ENCODE assay signal across 8 mouse cellular contexts in genomic region chr13:4281471-4282412, GRCm38 (mm10). TPM values are rescaled to one million over a fixed set of nuclear protein-coding genes. Genes with fewer than 3 reads are reported as not detected.
A peak's percentile ranks its signal among the peaks of the same experiment; 100 is the strongest.
DNase-seq lines count a peak whose midpoint lies in the region; ATAC-seq lines count a peak whose summit lies in the region.
"Had no signal": no experiment of that assay in that cellular context is flagged by ENCODE, and none has a peak within 500 bp of the region (broad histone marks: within the 10 kb centered on the region; RNA-seq: fewer than 3 reads in every experiment).

No protein-coding gene starts in this region.

- peak; percentile 97 for ATAC-seq in granulocyte monocyte progenitor cell, adult 5-6 weeks (replicated peaks; ENCODE audit: poor library complexity, severe bottlenecking)
- peak; percentile 94 for ATAC-seq in megakaryocyte progenitor cell, adult 5-6 weeks (replicated peaks; ENCODE audit: poor library complexity)

- peak; percentile 50 for DNase-seq in testis, postnatal 10 days (ENCODE audit: low spot score)
- no peak for DNase-seq in testis, postnatal 14 days (ENCODE audit: low spot score)
- peak; percentile 42 for DNase-seq in adrenal gland, postnatal 14 days
- peak; percentile 61 for DNase-seq in kidney, postnatal 14 days
- DNase-seq in thymus, postnatal 4 days: peak; percentile 31
- DNase-seq: liver, embryonic 13.5 days had no signal

RNA-seq across cellular contexts. Expression of gene Akr1c12, which starts 2.5 kb away (rescaled TPM):
- 0.34 and 3.4 TPM in 2 replicates for total RNA-seq in adrenal gland, postnatal 14 days (2021)
- 0.66 and 3.5 TPM in 2 replicates for total RNA-seq in granulocyte monocyte progenitor cell, adult 5-6 weeks (2014; fragmentation: Nextera tagmentation)
- 1.3 and 1.9 TPM in 2 replicates for total RNA-seq in granulocyte monocyte progenitor cell, adult 5-6 weeks (2017)
- total RNA-seq in megakaryocyte progenitor cell, adult 5-6 weeks (2015): 2.0 and 5.1 TPM in 2 replicates
- 1.0 and 1.7 TPM in 2 replicates for total RNA-seq in megakaryocyte progenitor cell, adult 5-6 weeks (2017)

RNA-seq across cellular contexts. Expression of gene Akr1c19, which starts 53.2 kb away (rescaled TPM):
- 0.60 and 1.7 TPM in 2 replicates for total RNA-seq in adrenal gland, postnatal 14 days (2021)
- total RNA-seq in granulocyte monocyte progenitor cell, adult 5-6 weeks (2014; fragmentation: Nextera tagmentation): not detected in 2 replicates
- not detected in 2 replicates for total RNA-seq in granulocyte monocyte progenitor cell, adult 5-6 weeks (2017)
- not detected in 2 replicates for total RNA-seq in megakaryocyte progenitor cell, adult 5-6 weeks (2015)
- total RNA-seq in megakaryocyte progenitor cell, adult 5-6 weeks (2017): not detected in 2 replicates
